Mouse (Mus musculus): ENCODE data around the gene Gm28434.

The Gm28434 gene

DNA sequence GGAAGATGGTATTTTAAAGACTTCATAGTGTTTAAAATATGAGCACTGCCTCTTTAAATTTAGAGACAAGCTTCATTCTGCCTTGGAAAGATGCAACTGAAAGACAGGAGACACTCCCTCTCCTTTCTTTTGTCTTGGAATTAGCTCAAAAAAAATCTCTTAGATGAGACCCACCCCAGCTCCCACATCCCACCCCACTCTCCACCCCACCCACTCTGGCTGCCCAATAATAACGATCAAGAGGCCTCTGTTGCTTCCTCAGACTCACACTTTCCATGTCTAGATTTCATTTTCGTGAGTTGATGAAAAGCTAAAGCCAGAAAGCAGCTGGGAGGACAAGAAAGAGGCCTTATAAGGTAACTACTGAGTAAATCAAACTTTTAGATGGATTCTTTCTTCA is at the start of gene Gm28434, which contains the start of gene 2310003L06Rik:
Gm28434 (plus strand) TSS at position 317 of the 400 bp plus-strand sequence.
2310003L06Rik (plus strand) TSS at position 259 of the 400 bp plus-strand sequence.
- DNase-seq (ENCODE audit: low read depth): no peak

DNA sequence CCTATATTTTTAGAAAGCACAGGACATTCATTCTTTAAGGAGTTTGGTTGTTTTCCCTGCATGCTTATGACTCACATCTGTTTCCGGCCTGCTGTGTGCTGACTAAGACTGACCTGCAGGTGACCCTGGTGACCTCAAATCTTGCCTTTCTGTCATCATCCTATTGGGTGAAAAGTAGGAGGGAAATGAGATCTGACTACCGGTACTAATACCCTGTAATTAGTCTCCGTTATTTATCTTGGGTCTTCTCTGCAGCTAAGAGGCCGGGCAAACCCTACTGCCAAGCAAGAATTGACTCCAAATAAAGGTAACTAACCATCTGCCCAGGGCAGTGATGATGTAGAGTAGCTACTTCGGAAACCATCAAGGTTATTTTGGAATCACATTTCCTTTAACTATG is 43.9 kb upstream of the Gm28434 start, which contains the start of gene Csn3:
Csn3 (plus strand) TSS at position 208 of the 400 bp plus-strand sequence.
- no peak for DNase-seq (ENCODE audit: low read depth)

DNA sequence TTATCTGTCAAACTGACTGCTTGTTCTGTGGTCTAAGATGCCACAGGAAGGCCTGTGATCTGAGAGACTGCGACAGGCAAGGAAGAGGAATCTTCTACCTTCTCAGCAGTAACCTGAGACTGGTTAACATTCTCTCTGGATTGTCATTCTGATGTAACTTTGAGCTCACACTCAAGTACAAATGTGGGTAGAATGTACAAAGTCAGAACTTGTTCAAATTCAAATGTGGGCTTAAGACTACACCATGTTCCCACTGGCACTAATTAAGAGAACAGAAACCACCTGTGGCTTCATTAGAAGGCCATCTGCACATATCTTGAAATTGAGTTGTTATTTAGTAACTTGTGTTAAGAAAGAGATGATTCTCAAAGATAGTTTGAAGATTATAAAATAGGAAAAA is 37.7 kb upstream of the Gm28434 start:
- no peak for DNase-seq (ENCODE audit: low read depth)

DNA sequence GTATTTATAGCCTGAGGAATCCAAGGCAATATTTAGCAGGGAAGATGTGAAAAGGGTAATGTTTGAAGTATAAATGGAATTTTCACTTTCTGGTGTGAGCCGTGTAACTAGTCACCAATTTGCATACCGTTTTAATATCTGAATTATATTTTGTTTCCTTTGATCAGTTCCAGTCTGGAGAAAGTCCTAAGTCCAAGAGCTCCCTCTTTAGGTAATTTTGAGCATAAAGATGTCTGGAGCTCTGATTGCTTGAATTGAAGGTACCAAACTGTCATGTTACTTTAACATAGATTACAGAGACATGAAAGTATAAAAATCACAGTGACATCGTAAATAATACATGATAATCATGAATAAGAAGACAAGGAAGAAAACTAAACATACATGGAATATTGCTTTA is 28.6 kb upstream of the Gm28434 start:
- DNase-seq (ENCODE audit: low read depth): no peak

DNA sequence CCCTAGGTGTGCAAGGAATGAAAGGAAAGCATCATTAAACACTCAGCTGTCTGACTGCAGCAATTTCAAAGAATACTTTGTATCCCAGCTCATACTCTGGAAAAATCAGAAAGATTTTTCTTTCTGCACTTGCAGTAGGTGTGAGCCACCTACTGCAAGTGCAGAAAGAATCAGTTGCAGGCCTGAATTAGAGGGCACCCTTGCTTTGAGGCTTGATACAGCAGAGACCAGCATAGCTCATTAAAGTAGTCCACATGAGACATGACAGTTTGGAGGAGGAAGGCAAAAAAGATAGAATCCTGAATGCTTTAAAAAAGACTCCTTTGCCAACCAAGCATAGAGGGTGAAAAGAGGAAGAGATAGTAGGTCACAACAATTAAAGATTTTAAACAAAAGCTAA is 26.8 kb upstream of the Gm28434 start:
- DNase-seq (ENCODE audit: low read depth): no peak

DNA sequence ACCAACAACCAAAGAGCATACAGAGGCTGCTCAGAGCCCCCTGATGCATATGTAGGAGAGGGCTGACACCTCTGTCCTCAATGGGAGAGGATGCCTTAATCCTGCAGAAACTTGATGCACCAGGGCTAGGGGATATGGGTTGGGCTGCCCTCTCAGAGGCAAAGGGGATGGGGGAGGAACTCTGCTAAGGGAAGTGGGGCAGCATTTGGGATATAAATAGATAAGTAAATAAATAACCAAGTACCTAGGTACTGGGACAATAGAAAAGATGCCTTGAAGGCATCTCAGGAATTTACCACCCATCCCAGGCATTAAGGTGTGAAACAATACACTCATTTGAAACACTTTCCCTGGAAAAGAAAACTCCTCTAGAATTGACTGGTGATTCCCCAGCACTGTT is 17.5 kb upstream of the Gm28434 start:
- no peak for DNase-seq (ENCODE audit: low read depth)

DNA sequence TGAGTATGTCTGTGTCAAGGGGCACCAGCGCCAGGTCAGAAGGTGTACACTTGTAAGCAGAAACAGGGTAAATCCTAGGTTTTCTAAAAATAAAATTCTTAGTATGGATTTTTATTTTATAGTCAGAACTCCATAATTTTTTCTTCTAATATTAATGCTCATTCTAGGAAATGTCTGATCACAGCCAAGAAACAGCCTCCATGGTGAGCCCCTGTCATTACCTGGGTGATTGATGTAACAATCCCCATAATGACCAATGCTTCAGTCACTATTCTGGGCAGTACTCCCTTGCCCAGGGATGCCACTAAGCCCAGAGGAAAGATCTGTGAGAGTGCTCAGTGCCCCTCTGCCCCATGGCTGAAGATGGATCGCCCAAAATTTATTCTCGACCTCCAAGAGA is 9.8 kb downstream of the Gm28434 start, which contains the start of gene Cabs1:
Cabs1 (plus strand) TSS at position 301 of the 400 bp plus-strand sequence.
- no peak for DNase-seq (ENCODE audit: low read depth)

DNA sequence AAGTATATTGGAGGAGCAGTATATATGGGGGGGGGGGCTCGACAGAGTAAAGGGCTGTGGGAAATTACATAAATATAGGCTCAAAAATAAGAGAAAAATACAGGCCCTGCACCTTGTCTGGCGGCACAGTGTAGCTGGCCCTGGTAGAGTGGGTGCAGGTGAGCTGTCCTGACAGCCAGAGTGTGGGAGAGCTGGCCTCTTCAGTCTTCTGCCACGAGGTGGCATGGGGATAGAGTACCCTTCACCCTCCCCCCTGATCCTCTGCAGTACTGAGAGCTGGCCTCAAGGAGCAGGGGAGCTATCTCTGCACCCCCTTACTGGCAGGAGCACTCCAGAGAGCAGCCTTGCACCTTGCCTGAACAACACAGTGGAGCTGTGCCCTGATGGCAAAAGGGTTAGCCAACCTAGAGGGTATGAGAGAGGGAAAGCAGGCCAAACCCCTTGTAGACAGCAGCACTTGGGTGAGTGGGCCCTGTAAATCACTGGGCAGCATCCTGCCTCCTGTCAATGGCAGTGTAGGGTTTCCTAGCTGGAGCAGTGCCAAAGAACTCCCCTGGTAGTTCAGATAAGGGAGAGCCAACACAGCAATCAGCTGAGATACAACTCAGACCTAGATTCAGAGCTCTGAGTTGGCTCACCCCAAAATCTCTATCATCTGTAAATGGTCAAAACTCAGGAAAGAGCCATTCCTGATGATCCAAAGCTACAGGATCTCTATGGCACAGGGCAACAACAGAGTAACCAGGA is 13.3 kb downstream of the Gm28434 start:
- DNase-seq (ENCODE audit: low read depth): no peak

DNA sequence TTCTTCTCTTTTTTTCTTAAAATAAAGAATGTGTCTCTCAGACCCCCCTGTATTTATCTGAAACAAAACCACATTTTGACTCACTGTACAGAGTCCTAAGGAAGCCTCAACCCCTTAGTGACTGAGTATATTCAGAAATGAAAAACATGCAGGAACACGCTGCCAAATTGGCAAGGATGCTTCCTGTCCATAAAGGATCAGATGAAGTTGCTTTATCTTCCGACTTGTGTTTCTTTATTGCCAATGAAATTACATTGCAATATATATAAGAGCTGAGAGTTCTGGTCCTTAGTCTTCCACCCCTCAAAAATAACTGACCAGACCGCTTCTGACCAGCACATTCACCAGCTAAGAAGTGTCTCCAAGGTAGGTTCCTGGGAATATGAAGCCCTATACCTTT is 32.9 kb downstream of the Gm28434 start, which contains the start of gene Smr3a:
Smr3a (plus strand) TSS at position 301 of the 400 bp plus-strand sequence.
- no peak for DNase-seq (ENCODE audit: low read depth)

DNA sequence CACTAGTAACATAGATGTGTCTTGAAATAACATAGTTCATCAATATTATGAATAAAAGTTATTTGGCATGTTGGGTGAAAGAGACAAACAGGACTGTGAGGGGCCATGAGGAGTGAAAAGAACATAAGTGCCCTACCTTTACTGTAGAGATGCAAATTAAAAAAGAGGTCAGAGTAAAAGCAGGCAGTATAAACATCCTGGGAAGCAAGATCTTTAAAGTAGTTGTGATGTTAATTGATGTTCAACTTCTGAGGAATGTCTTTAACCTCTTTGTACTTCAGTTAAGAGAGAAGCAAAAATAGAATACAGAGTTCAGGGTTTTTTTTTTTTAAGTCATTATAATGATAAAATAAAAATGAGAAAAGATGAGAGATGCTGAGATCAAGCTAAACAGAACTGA is 35.9 kb downstream of the Gm28434 start:
- no peak for DNase-seq (ENCODE audit: low read depth)

Data from NIH3T3 (cell line).